Mouse (Mus musculus) cerebellum, adult 11 months (tissue): ENCODE data around the gene Mlst8.
"Not testable (repeated sequence)": the region's sequence is repeated elsewhere in the genome, so short reads cannot be mapped to it uniquely, and the experiment has no call there.

Experiments used
- DNase-seq: peaks from one replicate; pipeline ENCODE4 v3.0.0; 2022

Mlst8 gene

DNA sequence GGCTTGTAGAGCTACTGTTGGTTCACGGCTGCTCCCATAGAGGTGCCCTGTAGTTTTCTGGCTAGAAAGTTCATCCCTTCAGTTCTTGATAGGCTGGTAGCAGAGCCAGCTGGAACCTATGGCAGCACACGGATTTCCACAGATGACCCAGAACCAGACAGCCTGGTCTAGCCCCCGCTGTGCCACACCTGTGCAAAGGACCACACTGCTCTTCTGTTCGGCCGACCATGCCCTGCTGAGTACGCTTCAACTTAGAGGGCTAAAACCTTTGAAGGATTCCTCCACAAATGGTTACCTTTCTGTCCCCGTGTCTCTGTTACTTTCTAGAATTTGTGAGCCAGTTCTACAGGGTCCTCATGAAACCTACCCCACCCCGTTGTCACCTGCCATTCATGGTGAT lies 53.6 kb downstream of the Mlst8 start:
- not testable (repeated sequence) for DNase-seq

DNA sequence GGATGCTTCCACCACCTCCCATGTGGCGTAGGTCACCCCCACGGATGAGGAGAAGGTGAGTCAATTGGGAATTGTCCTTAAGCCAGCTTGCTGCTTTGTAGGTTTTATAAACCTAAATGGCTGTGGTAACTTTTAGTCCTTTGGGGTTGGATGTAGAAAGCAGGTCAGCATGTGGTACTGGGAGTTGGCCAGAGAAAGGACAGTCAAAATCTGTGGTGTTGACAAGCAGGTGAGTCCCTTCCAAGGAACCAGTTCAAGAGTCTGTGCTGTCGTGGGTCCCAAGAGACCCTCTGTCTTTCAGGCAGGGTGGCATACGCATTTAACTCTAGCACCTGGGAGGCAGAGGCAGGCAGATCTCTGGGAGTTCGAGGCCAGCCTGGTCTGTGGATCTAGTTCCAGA lies 54.4 kb downstream of the Mlst8 start:
- DNase-seq: no peak
